Mouse (Mus musculus): ENCODE results near the gene Stat2.
"Not testable (repeated sequence)": the region's sequence is repeated elsewhere in the genome, so short reads cannot be mapped to it uniquely, and the experiment has no call there.

Gene Stat2

DNA sequence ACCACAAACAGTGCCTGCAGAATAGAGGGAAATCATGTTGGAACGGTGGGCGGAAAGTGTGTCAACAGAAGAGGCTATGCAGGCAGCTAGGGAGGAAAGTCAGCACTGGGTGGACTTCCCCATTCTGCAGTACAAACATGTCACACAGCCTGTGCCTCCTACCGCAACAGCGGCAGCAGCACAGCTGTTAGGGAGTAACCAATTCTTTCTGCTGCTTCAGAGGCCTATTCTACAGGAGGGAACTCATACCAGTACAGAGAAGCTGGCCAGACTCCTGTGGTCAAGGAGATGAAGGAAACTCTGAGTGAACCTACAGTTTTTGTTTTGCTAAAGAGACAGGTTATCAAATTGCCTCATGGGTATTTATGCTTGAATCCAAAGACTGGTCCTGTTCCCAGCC lies 11.4 kb upstream of the Stat2 start:
- in situ Hi-C loops (cut with MboI, MseI) = no loop called here

DNA sequence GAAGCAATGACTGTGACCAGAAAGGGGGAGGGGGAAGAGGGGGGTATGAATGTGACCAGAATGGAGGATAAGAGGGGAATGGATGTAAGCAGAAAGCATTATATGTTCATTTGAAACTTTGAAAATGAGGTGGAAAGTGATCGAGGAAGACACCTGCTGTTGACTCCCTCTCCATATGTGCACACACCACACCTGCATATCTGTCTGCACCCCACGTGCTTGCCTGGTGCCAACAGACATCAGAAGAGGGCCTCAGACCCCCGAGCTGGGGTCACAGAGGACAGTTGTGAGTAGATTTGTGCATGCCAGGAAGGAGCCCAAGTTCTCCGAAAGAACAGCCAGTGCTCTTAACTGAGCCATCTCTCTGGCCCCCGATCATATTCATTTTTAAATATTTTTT lies 10.4 kb upstream of the Stat2 start:
- in situ Hi-C loops (cut with MboI, MseI) = no loop called here

DNA sequence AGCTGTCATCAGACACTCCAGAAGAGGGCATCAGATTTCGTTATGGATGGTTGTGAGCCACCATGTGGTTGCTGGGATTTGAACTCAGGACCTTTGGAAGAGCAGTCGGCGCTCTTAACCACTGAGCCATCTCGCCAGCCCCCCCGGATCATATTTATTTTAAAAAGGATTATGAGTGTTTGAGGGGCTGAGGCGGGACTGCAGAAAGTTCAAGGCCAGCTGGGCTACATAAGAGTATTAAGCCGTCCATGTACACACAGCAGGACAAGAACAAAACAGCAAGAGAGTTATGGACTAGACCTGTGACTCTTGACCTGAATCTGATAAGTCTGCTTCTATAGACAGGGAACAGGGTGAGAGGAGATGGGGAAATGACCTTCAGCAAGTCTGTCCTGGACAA lies 10.0 kb upstream of the Stat2 start:
- in situ Hi-C loops (cut with MboI, MseI) = not testable (repeated sequence)

DNA sequence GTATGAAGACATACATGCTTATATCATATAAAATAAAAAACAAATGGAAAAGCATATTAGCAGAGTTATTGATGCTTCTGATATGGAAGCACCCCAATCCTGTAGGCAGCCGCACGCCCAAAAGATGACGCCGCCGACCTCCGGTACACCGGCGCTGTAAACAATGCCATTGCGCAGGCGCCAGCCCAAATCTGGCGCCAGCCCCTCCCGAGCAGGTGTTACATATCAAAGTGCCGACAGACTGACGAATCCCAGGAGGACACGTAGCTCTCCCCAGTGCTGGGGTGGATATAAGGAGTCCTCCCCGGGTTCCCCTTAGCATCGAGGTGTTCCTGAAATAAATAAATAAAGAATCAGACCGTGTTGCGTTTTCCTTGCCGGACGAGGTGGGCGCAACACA lies 8.1 kb upstream of the Stat2 start:
- in situ Hi-C loops (cut with MboI, MseI) = no loop called here

DNA sequence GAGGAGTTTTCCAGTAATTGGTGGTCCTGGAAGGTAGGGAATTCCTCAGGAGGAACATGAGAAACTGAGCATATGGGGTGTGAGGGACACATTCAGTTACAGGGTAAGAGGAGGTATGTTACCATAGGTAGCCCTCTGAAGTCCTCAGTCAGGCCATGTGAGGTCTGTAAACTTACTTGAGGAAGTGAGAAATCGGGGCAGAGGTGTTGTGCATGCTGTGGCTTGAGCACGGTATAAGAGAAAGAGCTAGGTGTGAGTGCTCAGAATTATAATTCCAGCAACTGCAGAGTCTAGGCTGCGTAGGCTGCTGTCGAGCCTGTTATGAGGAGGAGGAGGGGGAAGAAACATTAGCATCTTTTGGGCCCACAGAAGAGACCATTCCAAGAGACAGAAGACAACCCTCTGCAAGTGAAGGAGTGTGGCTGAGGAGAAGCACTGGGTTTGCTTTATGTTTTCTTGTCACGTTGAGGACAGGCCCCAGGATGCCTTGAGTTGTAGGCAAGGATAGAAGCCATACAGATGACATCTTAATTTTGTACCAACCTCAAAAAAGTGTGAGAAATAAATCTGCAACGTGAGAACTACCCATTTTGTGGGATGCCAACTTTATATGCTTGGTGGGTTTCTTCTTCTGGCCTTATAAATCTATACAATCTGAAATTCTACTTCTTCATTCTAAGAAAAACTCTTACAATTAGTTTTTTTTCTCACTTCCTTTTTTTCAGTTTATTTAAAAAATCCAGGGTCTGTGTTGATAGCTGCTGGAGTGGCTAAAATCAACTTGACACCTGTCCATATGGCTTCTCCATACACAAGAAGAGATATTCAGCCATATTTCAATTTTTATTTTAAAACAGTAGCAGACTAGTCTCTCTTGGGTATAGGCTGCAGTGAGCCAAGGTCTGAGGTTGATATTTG lies 6.7 kb upstream of the Stat2 start:
- in situ Hi-C loops (cut with MboI, MseI) = no loop called here

DNA sequence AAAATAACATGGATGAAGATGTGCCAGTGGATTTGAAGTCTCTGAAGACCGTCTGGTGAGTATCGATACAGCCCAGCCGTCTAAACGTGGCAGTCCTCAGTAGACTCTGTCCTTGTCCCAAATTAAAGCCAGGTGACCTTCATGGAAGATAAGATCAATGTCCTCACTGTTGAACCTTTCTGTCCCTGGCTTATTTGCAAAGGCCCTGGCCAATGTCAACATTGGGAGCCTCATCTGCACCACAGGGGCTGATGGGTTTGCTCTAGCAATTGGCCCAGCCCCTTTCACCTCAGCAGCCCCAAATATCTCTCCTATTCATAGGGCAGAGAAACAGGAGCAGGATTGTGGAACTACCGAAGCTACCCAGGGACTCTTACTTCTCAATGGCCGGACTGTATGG lies 2.0 kb upstream of the Stat2 start, which contains the start of gene Apof:
Gene Apof, plus strand, starts transcription at position 301 of the 400 bp plus-strand sequence.
- in situ Hi-C loops (cut with MboI, MseI) = no loop called here

DNA sequence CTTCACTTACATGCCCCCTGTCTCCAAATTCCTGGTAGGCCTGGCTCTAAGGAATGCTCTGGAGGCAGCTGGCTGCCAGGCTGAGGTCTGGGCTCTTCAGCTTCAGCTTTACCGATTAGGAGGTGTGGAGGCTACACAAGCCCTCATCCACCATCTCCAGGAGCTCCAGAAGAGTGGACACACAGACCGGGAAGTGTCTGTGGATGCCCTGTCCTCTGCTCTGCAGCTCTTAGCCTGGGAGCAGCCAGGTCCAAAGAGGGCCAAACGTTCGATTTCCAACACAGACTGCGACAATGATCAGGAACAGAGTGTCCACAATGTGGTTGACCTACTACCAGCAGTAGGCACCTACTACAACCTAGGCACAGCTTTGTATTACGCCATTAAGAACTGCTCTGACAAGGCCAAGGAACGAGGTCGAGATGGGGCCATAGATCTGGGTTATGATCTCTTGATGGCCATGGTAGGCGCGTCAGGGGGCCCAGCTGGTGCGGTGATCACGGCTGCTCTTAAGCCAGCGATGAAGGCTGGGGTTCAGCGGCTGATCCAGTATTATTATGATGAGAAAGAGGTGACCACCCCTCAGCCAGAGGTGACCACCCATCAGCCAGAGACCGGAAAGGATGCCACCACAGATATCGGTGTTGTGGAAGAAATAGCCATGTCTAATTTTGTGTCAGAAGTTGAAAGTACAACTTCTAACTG lies 1.0 kb upstream of the Stat2 start:
- in situ Hi-C loops (cut with MboI, MseI) = no loop called here

DNA sequence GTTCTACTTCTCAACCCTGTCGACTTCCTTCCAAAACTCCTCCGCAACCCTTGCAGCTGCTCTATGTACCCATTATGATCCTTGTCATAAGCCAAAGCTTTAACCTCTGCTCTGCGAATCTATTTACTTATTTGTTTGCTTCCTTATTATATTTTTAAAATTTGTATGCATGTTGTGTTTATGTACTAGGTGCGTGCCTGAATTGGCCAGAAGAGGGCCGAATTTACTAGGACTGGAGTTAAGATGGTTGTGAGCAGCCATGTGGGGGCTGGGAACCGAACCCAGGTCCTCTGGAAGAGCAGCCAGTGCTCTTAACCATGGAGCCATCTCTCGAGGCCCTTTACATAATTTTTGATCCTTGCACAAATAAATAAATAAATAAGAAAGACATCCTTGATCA lies 507 bp downstream of the Stat2 start:
- in situ Hi-C loops (cut with MboI, MseI) = no loop called here

DNA sequence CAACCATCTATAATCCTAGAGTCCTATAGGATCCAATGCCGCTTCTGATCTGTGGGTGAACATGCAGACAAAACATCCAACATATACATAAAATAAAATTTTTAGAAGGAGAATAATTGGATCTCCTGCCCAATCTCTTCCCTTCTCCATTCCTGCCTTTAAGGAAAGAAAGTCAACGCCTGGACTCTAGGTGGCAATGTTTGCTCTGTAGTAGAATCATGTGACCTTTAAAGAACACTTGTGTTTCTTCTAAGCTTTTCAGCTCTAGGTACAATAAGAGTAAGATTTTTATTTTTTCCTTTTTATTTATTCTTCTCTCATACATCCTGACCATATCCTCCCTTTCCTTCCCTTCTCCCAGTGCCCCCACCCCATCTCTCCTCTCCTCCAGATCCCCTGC lies 1.5 kb downstream of the Stat2 start:
- in situ Hi-C loops (cut with MboI, MseI) = no loop called here

DNA sequence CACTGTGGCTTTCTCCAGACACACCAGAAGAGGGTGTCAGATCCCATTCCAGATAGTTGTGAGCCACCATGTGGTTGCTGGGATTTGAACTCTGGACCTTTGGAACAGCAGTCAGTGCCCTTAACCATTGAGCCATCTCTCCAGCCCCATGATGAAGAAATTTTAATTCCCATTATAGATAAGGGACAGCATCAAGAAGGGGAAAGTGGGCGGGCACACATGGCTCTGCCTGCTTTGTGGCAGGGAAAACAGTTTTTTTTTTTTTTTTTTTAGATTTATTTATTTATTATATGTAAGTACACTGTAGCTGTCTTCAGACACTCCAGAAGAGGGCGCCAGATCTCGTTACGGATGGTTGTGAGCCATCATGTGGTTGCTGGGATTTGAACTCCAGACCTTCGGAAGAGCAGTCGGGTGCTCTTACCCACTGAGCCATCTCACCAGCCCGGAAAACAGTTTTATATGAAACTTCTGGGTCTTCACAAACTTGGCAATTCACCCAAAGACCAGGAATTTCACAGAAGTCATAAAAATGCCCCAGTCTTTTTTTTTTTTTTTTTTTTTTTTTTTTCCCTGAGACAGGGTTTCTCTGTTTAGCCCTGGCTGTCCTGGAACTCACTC lies 2.6 kb downstream of the Stat2 start:
- in situ Hi-C loops (cut with MboI, MseI) = not testable (repeated sequence)

DNA sequence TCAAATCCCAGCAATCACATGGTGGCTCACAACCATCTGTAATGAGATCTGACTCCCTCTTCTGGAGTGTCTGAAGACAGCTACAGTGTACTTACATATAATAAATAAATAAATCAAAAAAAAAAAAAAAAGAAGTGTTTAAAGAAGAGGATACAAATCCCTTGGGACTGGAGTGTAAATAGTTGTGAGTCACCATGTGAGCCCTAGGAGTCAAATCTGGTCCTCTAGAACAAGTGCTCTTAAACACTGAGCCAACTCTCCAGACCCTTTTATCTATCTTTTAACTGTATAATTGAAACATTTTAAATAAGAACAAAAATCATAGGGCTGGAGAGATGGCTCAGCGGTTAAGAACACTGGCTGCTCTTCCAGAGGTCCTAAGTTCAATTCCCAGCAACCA lies 5.0 kb downstream of the Stat2 start:
- in situ Hi-C loops (cut with MboI, MseI) = not testable (repeated sequence)

DNA sequence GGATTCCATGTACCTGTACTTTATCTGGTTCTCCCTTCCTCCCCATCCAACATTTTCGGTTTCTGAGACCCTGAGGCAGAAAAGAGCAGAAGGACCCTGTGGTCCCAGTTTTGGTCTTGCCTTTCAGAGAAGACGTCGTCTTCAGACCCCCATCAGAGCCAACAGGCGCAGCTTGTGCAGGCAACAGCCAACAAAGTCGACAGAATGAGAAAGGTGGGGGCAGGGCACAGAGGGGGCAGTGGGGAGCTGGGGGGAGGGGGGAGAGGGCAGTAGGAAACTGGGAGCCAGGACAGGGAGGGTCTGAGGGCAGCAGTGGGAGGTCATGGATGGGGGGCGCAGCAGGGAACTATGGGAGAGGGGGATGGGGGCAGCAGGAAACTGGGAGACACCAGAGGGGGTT lies 7.8 kb downstream of the Stat2 start:
- in situ Hi-C loops (cut with MboI, MseI) = no loop called here

DNA sequence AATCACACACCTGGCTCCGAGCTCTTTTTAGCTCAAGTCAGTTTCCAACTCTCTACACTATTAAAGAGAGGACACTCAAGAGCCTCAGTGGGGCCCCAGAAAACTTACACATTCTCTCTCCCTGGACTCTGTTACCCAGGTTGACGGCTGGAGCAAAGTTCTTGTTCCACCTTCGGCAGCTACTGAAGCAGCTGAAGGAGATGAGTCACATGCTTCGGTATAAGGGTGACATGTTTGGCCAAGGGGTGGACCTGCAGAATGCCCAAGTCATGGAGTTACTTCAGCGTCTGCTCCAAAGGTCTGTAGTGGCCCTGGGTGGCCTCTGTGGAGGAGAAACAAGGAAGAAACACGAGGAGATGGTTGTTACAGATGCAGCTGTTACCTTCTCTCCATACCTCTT lies 10.6 kb downstream of the Stat2 start:
- in situ Hi-C loops (cut with MboI, MseI) = no loop called here

DNA sequence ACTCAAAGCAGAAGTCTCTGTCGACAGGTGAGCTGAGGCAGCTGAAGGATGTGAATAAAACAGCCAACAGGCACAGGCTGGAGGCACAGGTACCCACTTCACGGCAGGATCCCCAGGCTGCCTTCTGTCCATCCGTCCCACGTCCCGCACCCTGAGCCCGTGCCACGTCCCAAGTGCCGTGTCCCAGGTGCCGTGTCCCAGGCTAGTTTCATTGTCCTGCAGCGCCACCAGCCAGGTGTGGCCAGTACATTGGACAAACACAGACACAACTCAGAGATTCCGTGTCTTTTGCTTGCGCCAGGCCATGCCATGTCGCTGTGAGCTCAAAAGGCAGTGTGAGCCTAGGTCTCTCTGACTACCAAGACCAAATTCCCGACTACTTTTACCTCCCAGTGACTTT lies 11.3 kb downstream of the Stat2 start:
- in situ Hi-C loops (cut with MboI, MseI) = no loop called here

DNA sequence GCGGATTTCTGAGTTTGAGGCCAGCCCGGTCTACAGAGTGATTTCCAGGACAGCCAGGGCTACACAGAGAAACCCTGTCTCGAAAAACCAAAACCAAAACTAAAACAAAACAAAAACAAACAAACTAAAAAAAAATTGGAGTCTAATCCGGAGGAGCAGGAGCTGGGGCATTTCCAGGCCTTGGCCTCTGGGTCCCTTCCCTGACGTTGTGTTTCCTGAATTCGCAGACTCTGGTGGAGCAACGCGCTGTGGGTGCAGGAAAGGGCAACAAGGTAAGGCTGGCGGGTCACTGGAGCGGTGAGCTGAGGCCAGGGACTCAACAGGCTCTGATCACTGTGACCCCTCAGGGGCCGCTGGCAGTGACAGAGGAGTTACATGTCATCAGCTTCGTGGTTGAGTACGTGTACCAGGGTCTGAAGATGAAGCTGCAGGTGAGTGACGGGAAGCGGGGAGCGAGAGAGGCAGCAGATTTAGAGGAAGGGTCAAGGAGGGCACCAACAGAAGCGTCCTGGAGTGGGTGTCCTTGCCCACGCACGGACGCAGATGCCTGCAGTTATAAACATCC lies 12.6 kb downstream of the Stat2 start:
- in situ Hi-C loops (cut with MboI, MseI) = no loop called here

DNA sequence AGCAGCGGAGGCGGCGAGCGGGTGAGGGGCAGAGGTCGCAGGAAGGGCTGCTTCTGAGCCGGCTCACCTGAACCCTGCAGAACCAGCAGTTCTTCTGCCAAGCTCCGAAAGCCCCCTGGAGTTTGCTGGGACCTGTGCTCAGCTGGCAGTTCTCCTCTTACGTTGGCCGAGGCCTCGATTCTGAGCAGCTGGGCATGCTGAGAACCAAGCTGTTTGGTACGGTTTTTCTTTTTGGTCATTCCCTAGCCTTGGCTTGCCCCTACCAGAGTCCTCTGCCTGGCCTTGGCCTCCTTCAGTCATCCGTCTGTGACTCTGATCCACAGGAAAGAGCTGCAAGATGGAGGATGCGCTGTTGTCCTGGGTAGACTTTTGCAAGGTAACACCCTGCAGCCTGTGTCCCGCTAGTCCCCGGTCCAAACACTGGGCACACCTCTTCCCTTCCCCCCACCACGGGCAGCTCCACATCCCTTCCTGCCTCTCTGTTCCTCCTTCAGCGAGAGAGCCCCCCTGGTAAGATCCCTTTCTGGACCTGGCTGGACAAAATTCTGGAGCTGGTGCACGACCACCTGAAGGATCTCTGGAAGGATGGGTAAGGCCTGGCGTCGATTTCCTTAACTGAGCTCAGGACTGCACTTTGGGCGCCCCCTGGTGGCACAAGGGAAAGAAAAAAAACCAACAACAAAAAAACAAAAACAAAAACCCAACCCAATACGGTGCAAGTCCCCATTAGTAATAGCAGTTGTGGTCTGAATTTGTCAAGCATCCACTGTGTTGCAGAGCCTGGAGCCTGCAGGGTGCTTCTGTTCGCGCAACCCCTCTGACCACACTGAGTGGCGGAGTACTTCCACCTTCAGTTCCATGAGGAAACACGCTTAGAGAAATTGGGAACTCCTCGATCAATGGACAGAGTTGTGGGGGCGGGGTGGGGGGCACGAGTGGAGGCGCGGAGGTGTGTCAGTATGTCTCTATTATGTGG lies 13.5 kb downstream of the Stat2 start:
- in situ Hi-C loops (cut with MboI, MseI) = no loop called here

DNA sequence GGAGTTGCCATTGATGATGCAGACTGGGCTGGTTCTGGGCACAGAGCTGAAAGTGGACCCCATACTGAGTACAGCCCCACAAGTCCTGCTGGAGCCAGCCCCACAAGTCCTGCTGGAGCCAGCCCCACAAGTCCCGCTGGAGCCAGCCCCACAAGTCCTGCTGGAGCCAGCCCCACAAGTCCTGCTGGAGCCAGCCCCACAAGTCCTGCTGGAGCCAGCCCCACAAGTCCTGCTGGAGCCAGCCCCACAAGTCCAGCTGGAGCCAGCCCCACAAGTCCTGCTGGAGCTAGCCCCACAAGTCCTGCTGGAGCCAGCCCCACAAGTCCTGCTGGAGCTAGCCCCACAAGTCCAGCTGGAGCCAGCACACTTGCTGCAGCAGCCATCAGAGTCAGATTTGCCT lies 20.2 kb downstream of the Stat2 start:
- in situ Hi-C loops (cut with MboI, MseI) = not testable (repeated sequence)

DNA sequence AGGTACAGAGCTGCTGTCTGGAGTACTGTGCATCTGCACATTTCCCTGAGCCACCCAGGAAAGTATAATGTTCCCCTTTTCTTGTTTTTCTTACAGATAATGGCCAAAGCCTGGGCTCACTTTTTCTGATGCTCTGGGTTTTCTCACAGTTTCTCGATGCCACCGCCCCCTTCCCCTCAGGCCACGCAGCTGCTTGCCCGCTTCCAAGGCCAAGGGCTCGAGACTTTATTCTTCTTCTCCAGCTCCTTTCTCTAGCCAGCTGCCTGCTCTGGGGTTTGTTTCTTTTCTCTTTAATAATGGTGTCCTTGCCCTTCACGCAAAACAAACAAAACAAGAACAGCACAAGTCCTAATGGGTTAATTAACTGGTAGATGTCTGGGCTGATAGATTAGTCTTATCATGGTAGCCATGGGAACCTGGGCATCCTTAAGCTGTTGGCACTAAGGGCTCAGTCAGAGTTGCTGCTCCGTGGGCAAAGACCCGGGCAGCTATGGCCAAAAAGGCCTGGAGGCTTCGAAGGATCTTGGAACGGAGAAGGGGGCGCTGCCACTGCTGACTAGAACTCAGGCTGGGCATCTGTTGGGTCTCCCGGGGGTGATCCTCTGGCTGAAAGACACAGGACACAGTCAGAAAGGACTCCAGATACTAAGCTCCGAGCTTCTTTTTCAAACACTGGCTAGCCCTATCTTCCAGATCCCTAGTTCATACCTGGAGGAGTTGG lies 26.2 kb downstream of the Stat2 start:
- in situ Hi-C loops (cut with MboI, MseI) = no loop called here

DNA sequence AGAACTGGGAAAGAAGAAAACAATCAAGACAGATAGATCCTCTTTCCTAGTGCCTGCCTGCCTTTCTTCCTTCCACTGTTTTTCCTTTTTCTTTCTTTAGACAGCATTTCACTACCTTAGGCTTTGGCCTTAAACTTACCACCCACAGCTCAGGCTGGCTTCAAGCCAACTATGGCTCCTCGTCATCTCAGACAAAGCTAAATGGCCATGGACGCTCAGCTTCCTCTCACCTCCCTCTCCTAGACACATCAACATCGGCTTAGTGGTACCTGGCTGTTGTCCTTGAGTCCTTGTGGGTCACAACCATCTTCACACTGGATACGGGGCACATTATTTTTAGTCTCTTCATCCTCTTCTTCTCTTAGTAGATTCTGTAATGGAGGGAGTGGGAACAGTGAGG lies 26.9 kb downstream of the Stat2 start:
- in situ Hi-C loops (cut with MboI, MseI) = no loop called here

DNA sequence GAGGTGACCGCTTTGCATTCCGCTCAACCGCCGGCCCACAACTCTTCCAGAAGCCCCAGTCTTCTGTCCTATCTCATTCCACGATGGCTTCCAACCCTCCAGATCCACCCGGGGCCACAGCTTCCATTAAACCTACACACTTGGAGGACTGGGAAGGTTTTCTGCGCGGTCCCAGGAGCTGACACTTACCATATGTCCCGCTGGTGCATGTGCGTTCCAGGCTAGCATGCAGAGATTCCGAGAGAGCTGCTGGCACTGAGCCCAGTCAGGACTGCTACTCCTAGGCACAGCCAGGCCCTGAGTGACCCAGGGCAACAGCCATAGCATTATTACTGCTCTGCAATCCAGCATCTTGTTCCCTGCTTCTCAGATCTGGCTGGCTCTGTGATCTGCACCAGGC lies 27.3 kb downstream of the Stat2 start:
- in situ Hi-C loops (cut with MboI, MseI) = no loop called here

All from T-helper 2 cell (primary cell).